Mouse (Mus musculus) thymus, postnatal 25 days (tissue): ENCODE data around the gene Dmrta2.

Experiments used
- DNase-seq: peaks from one replicate; pipeline ENCODE4 v3.0.0; 2022

Gene Dmrta2

DNA sequence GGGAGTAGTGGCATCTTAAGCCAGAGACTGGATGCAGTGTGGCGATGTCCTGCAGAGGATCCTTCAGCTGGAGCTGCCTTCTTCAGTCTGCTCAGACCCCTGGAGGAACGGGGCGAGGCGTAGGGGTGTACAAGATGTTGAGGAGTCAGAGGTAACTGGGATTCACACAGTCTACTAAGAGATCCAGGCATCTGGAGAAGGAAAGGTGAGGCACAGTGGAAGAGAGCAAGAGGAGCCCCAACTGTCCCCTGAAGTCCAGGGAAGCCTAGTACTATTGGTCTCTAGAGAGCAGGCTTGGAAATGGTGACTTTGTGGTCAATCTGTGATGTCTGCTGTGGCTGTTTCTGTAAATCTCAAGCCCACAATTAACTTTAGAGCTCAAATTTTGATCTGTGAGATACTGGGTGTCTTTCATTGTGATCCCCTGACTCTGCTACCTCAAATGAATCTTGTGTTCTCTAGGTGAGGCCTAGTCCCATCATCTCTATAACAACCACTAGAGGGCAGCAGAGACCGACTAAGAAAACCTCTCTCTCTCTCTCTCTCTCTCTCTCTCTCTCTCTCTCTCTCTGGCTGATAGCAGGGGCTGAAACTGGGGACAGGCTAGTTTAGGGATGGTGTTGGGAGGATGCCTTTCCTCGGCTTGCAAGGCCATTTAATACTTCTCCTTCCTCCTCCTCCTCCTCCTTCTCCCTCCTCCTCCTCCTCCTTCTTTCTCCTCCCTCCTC is 50.8 kb downstream of the Dmrta2 start:
- DNase-seq = no peak

GRCm38 (mm10) chr4:110029446-110029845 is 51.6 kb downstream of the Dmrta2 start:
- DNase-seq = no peak
